Mouse (Mus musculus) hindbrain, embryonic 11.5 days (tissue): ENCODE measurements at regions not wholly inside any gene's neighbourhood (a gene's known extent, or its start where the extent isn't known, plus 50 kb on each side); places are given as distances from the start of the nearest gene placed in this dataset.

Source experiments
- ATAC-seq: fragments of 200-750 bp; cut with Nextera tagmentation; 2 replicates; pipeline ENCODE4 v1.8.0; 2017; ENCODE audit warnings: mild to moderate bottlenecking, moderate TSS enrichment, moderate library complexity; ENCODE audit not compliant: low FRiP score
- DNase-seq: peaks from one replicate; pipeline ENCODE4 v3.0.0-alpha.2; 2015; ENCODE audit warnings: low spot score
- H3K27ac ChIP-seq: fragments of 300-500 bp; sonication (generic); 2 replicates; pipeline ENCODE4 v1.5.1; 2014; ENCODE audit warnings: mild to moderate bottlenecking, low read depth, low read length
- H3K27me3 ChIP-seq: fragments of 300-500 bp; sonication (generic); 2 replicates; pipeline ENCODE4 v1.6.1; 2014; ENCODE audit warnings: mild to moderate bottlenecking, low read length, moderate library complexity, mixed read lengths; ENCODE audit not compliant: control insufficient read depth, insufficient read depth
- H3K36me3 ChIP-seq: fragments of 300-500 bp; sonication (generic); 2 replicates; pipeline ENCODE4 v1.6.1; 2014; ENCODE audit warnings: mild to moderate bottlenecking, low read length, moderate library complexity, mixed read lengths; ENCODE audit not compliant: control insufficient read depth, insufficient read depth
- H3K4me1 ChIP-seq: fragments of 300-500 bp; sonication (generic); replicated peaks from 2 replicates; pipeline ENCODE4 v1.6.1; 2014; ENCODE audit warnings: low read length, mixed read lengths; ENCODE audit not compliant: control insufficient read depth, insufficient read depth
- H3K4me2 ChIP-seq: fragments of 300-500 bp; sonication (generic); replicated peaks from 2 replicates; pipeline ENCODE4 v1.6.1; 2014; ENCODE audit warnings: mild to moderate bottlenecking, low read depth, low read length
- H3K4me3 ChIP-seq: fragments of 300-500 bp; sonication (generic); 2 replicates; pipeline ENCODE4 v1.5.1; 2014; ENCODE audit warnings: low read depth, low read length
- H3K9ac ChIP-seq: fragments of 300-500 bp; sonication (generic); 2 replicates; pipeline ENCODE4 v1.6.1; 2014; ENCODE audit warnings: low read depth, low read length
- H3K9me3 ChIP-seq: fragments of 300-500 bp; sonication (generic); 2 replicates; pipeline ENCODE4 v1.6.1; 2016; ENCODE audit warnings: low read length; ENCODE audit not compliant: control insufficient read depth
- WGBS: fragments of 180-500 bp; shearing (Covaris S2); extraction: QIAGEN DNeasy Blood & Tissue Kit; methylation state at CpG from one replicate; pipeline ENCODE4 v1.1.7; 2014; 5-methylcytosine and 5-hydroxymethylcytosine counted together

DNA sequence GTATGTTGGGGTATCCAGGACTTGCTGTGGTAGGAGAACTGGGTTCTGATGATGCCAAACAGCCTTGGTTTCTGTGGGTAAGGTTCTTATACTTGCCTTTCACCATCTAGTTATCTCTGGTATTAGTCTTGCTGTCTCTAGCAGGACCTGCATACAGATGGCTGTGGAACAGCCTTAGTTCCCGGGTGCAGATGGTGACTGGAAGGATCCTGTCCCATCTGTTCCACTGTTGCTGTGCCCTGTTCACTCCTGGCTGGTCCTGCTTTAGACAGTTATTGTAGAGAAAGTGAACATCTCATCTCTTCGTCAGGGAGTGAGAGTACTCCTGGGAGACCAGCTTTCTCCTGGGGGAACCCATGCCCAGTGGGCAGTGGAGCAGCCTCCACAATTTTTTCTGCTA, 1485.5 kb downstream of the Rapgef2 start:
- no peak for ATAC-seq
- H3K27me3 ChIP-seq, result no peaks in the 10 kb centered on the region
- 68% methylated on average over 2 of the region's 2 CpGs for WGBS
- DNase-seq, result no peak
- no peaks in the 10 kb centered on the region for H3K9me3 ChIP-seq
- H3K4me3 ChIP-seq, result no peak overlapping the region
- no peaks in the 10 kb centered on the region for H3K36me3 ChIP-seq
- H3K4me1 ChIP-seq, result no peaks in the 10 kb centered on the region
- H3K4me2 ChIP-seq, result no peak overlapping the region
- H3K9ac ChIP-seq, result no peak overlapping the region
- no peak overlapping the region for H3K27ac ChIP-seq

DNA sequence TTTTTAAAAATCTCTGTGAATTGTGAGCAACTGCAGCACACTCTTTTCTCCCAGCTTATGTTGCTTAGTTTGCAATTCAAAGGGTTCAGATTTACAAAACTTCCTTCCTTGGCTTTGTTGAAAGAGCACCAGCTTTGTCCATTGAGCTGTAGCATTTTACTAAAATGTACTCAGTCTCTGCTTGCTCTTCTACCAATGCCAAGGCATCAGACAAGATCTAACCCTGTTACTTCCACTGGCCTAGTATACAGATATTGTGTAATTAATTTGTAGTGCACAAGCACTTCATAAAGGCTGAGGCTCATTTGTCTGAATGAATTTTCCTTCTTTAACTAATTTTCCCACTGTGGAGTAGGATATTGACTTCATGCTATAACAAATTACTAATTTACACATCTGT, 1504.5 kb downstream of the Rapgef2 start:
- no peaks in the 10 kb centered on the region for H3K36me3 ChIP-seq
- no peak overlapping the region for H3K9ac ChIP-seq
- no peak overlapping the region for H3K4me2 ChIP-seq
- DNase-seq, result no peak
- H3K9me3 ChIP-seq, result no peaks in the 10 kb centered on the region
- H3K27ac ChIP-seq, result no peak overlapping the region
- no peaks in the 10 kb centered on the region for H3K27me3 ChIP-seq
- no peak for ATAC-seq
- H3K4me1 ChIP-seq, result no peaks in the 10 kb centered on the region
- no peak overlapping the region for H3K4me3 ChIP-seq

DNA sequence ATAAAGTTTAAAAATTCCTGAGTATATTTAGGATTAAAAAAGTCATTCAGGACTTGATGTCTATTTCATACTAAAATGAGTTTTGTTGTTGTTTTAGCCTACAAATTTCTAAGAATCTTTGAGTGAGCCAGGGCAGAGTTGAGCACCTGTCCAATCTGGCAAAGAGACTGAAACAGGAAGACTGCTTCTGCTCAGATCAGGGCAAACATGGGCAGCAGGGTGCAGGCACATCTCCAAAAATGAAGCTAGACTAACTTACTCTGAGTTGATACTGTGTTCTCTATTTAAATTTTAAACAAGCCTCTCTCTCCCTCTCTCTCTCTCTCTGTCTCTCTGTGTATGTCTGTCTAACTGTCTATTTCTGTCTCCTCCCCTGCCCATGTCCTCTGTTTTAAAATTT, 1505.0 kb downstream of the Rapgef2 start:
- H3K9ac ChIP-seq, result no peak overlapping the region
- H3K4me1 ChIP-seq, result no peaks in the 10 kb centered on the region
- DNase-seq, result no peak
- H3K4me3 ChIP-seq, result no peak overlapping the region
- no peak overlapping the region for H3K27ac ChIP-seq
- H3K27me3 ChIP-seq, result no peaks in the 10 kb centered on the region
- H3K9me3 ChIP-seq, result no peaks in the 10 kb centered on the region
- H3K36me3 ChIP-seq, result no peaks in the 10 kb centered on the region
- ATAC-seq, result no peak
- H3K4me2 ChIP-seq, result no peak overlapping the region

DNA sequence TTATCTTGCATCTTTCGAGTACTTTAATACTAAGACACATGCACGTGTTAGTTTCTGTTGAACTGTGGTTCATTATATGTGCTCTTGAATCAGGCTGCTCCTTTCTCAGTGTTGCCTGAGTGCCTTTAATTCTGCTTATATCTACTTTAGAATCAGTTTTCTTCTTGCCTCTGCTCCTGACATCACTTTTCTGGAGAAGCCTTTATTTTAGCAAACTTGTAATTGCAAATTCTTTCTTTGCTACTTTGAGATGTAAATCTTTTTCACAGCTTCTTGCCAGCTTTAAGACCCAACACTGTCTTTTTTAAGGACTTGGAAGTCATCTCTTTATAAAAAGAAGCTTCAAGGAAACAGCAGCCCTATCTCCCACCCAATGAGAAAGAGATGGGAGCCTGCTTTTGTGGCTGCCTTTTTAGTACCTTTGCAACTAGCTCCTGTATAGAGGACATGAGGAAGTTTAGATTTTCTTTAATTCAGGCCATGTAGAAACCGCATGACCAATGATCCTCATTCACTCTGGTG, 1527.4 kb downstream of the Rapgef2 start:
- H3K27ac ChIP-seq, result no peak overlapping the region
- no peaks in the 10 kb centered on the region for H3K9me3 ChIP-seq
- no peaks in the 10 kb centered on the region for H3K36me3 ChIP-seq
- H3K9ac ChIP-seq, result no peak overlapping the region
- no peak overlapping the region for H3K4me3 ChIP-seq
- DNase-seq (no peak), ATAC-seq (no peak)
- no peak overlapping the region for H3K4me2 ChIP-seq
- 70% methylated on average over 3 of the region's 3 CpGs for WGBS
- H3K27me3 ChIP-seq, result no peaks in the 10 kb centered on the region
- no peaks in the 10 kb centered on the region for H3K4me1 ChIP-seq

DNA sequence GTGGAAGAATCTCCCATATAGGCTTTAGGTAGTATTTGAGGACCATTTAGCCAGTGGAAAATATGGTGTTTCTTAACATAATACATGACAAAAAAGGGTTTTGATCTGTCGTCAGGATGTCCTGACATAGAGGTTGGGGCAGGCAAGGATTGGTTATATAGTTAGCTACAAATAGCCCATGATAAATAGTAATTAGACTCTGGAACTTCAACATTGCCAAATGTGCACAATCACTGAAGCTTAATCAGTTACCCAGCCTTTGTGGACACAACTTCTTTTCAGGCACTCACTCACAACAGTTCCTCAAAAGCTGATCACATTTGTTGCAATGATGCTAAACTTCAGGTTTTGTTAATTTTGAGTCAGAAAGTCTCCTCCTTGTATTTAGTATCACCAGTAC, 1528.0 kb downstream of the Rapgef2 start:
- WGBS, result 96% methylated on average over 1 of the region's 1 CpGs
- H3K36me3 ChIP-seq, result no peaks in the 10 kb centered on the region
- H3K9me3 ChIP-seq, result no peaks in the 10 kb centered on the region
- no peaks in the 10 kb centered on the region for H3K27me3 ChIP-seq
- no peak overlapping the region for H3K9ac ChIP-seq
- no peak for DNase-seq
- no peak for ATAC-seq
- no peak overlapping the region for H3K4me2 ChIP-seq
- no peak overlapping the region for H3K4me3 ChIP-seq
- no peaks in the 10 kb centered on the region for H3K4me1 ChIP-seq
- H3K27ac ChIP-seq, result no peak overlapping the region

DNA sequence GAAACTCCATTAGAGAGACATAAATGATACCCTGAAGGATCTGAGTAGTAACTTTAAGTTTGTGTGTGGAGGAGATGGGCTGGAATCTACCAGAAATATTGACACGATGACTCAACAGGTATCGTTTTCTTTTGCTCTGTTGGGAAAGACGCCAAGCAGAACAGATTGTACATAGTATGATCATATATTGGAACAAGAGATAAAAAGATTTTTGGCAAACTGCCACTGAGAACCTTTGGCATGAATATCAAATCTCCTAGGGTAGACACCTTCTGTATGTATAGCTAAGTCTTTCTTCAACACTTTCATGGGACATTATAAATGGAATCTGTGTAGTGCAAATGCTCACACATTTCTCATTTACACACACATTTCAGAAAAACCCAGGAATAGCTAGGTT, 1544.2 kb downstream of the Rapgef2 start:
- Histone ChIP-seq H3K36me3 (no peaks in the 10 kb centered on the region), H3K27me3 (no peaks in the 10 kb centered on the region), H3K4me3 (no peak overlapping the region), H3K4me1 (no peaks in the 10 kb centered on the region), H3K27ac (no peak overlapping the region), H3K9ac (no peak overlapping the region), H3K9me3 (no peaks in the 10 kb centered on the region), H3K4me2 (no peak overlapping the region)
- no peak for DNase-seq
- no peak for ATAC-seq
- 91% methylated on average over 3 of the region's 3 CpGs for WGBS

DNA sequence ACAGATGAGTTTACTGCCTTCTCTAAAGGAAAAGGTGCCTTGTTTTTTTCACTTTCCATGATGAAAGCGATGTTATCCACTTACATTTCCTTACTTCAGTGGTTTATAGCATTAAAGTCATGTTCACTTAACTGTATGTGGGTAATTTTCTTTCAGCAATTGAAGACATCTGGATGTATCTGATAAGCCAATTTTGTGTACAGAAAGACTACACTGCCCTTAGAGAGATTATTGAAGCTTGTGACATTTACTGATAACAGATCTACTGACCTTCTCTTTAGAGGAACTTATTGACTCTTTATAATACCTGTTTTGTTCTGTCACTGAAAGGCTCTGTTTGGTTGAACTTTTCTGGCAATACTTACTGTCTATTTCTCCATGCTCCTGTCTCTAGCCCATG, 1568.5 kb downstream of the Rapgef2 start:
- no peak for ATAC-seq
- H3K4me3 ChIP-seq, result no peak overlapping the region
- no peaks in the 10 kb centered on the region for H3K4me1 ChIP-seq
- WGBS, result 91% methylated on average over 1 of the region's 1 CpGs
- no peak for DNase-seq
- H3K4me2 ChIP-seq, result no peak overlapping the region
- no peaks in the 10 kb centered on the region for H3K27me3 ChIP-seq
- no peaks in the 10 kb centered on the region for H3K36me3 ChIP-seq
- H3K9me3 ChIP-seq, result no peaks in the 10 kb centered on the region
- H3K27ac ChIP-seq, result no peak overlapping the region
- H3K9ac ChIP-seq, result no peak overlapping the region

DNA sequence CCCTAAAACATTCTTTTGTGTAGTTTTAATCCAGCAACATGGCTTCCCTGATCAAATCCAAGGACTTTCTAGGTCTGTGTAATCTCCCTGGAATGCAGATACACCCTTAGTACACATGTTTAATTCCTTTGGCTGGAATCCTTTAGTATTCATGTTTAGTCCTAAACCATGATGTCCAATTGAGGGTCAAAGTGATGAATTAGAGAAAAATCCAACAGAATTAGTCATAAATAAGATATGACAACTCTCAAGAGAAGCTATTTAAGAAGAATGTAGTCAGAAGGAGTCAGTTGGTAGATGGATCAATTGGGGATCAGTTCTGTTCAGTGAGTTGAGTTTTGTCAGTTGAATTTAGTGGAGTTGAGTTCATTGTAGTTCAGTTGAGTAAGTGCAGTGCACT, 1590.7 kb downstream of the Rapgef2 start:
- no peaks in the 10 kb centered on the region for H3K36me3 ChIP-seq
- H3K27me3 ChIP-seq, result no peaks in the 10 kb centered on the region
- H3K4me3 ChIP-seq, result no peak overlapping the region
- H3K4me1 ChIP-seq, result no peaks in the 10 kb centered on the region
- DNase-seq (no peak), ATAC-seq (no peak)
- no peak overlapping the region for H3K27ac ChIP-seq
- no peak overlapping the region for H3K4me2 ChIP-seq
- H3K9ac ChIP-seq, result no peak overlapping the region
- H3K9me3 ChIP-seq, result no peaks in the 10 kb centered on the region

DNA sequence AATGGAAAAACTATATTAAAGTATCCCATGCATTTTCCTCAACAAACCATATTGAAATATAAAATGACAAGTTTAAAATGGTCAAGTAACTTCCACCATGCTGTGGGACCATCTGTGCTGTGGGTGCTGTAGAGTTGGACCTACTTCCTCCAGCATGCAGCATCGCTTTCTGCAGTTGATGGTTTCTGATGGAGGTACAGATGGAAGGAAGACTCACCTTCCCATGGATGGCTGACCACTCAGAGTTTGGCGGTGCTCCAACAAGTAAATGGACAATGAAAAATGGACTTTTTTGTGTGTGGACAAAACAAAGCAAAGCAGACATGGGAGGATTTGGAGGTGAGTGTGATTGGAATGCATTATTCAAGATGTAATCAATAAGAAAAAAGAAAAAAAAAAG, 1592.3 kb downstream of the Fstl5 start:
- DNase-seq (no peak), ATAC-seq (no peak)
- Histone ChIP-seq H3K27me3 (no peaks in the 10 kb centered on the region), H3K4me1 (no peaks in the 10 kb centered on the region), H3K36me3 (no peaks in the 10 kb centered on the region), H3K27ac (no peak overlapping the region), H3K4me2 (no peak overlapping the region), H3K4me3 (no peak overlapping the region), H3K9ac (no peak overlapping the region), H3K9me3 (no peaks in the 10 kb centered on the region)
- WGBS, result 89% methylated on average over 2 of the region's 2 CpGs
